Mouse (Mus musculus): ENCODE measurements around the gene Chrna5.

GRCm38 (mm10) chr9:55038948-55039347 is 58.3 kb downstream of the Chrna5 start:
- no peak for TF ChIP-seq TCF3 (IDR thresholded peaks at IDR 0.05; ENCODE audit: insufficient read length, low read depth)
- no peak for TF ChIP-seq POLR2A (IDR thresholded peaks at IDR 0.05; ENCODE audit: insufficient read length, low read depth)
